Mouse (Mus musculus) brain, embryonic 14.5 days (tissue): ENCODE measurements around the gene Fyco1.

Source experiments
- CTCF ChIP-seq: fragments of 200-500 bp; IDR thresholded peaks from 2 replicates; pipeline ENCODE4 v1.5.1; 2012; ENCODE audit warnings: inconsistent platforms, mild to moderate bottlenecking, moderate library complexity, borderline replicate concordance; ENCODE audit not compliant: insufficient read depth, insufficient read length; ENCODE audit errors: extremely low read depth
- POLR2A ChIP-seq: fragments of 200-500 bp; IDR thresholded peaks from 2 replicates; pipeline ENCODE4 v1.6.1; 2012; ENCODE audit warnings: mild to moderate bottlenecking, inconsistent platforms, borderline replicate concordance; ENCODE audit not compliant: poor library complexity, insufficient read depth, insufficient read length, severe bottlenecking; ENCODE audit errors: extremely low read depth

DNA sequence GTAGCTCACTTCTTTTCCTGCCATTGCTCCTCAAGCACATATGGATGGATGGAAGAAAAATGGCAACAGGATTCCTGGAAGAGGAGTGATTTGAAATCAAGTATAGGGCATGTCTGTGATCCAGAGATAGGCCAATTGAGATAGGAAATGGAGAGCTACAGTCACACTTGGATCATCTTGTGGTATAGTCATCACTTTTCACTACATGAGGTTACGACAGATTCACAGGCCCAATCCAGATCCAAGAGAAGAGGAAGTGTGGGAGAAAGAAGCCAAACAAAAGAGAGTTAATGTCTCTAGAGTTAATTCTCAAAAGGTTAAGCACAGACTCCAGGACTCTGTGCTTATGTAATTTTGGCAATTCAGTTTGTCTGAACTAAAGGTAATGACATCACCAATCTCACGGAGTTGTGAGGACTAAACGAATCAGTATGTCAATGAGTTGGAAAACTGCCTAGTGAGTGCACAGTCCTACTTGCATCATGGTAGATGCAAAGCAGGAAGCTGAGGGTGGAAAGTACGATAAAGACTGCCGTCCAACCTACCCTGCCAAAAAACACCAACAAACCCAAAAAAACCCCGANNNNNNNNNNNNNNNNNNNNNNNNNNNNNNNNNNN is 17.6 kb upstream of the Fyco1 start:
- TF ChIP-seq CTCF (no peak), POLR2A (no peak)
